Mouse (Mus musculus): ENCODE measurements around the gene Adamts14.
A peak's percentile ranks its signal among the peaks of the same experiment; 100 is the strongest.

The Adamts14 gene

DNA sequence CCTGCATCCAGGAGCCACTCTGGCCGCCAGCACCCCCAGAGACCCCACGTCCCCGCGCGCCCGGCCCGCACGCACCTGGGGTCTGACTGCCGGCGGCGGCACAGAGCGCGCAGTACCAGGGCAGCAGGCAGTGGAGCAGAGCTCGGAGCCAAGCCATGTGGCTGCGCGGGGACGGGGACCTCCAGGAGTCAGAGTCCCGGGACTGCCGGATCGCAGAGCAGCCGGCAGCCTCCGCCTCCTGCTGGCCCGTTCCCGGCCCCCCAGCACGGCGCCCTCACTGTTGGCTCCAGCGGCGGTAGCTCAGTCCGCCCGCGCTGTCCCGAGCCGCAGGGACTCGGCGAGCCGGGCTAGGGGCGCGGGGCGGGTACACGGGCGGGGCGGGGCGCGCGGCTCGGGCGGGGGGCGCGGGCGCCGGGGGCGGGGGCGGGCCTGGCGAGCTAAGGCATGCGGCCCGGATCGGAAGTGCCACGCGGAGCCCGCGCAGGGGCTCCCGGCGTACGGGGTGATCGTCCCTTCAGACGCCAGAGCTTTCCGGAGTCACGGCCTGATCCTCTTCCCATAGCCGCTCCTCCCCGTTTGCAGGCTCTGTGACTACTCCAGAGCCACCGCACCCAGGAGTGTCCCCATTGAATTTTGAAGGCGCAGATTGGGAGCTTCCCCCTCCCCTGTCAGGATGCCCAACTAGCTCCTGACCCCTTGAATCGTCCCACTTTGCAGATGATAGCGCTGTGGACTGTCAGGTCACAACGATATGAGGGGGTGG is at the start of gene Adamts14:
Gene Adamts14, minus strand, starts transcription at position 358 of the 763 bp plus-strand sequence.
- DNase-seq (ENCODE audit: low spot score) = no peak

DNA sequence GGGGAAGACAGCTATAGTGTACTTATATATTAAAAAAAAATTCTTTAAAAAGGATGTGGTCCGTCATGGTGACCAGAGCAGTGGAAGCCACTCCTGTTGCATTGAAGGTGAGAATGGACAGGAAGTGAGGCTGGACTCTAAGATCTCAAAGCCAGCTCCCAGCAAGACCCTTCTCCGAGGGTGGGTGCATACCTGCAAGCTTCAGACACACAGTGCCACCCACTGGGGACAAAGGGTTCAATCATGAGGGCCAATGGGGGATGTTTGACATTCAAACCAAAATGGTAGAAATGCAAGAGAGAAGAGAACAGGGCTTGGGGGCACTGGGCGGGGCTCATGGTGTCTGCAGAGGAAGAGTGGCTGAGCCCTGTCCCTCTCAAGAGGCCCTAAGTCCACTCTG is 45.3 kb upstream of the Adamts14 start:
- no peak for DNase-seq (ENCODE audit: low spot score)

DNA sequence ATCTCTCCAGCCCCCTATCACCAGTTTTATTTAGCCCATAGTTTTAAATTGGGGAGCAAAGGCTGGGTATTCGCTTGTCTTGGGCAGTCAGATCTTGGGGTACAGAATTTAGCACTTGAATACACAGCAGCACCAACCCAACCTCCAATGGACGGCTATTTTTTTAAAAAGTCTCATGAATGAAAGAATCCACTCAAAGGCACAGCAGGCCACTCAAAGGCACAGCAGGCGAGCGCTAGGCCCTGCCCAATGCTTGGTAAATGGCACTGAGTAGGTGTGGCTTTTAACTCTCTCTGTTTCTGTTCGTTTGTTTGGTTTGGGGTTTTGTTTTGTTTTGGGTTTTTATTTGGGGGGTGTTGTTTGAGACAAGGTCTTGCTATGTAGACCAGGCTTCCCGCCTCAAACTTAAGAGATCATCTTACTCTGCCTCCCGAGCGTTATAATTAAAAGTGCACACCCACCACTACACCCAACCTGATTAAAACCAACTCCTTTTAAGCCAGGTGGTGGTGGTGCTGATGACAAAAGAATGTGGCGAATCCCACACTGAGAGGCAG is 42.2 kb upstream of the Adamts14 start:
- DNase-seq (ENCODE audit: low spot score) = no peak

DNA sequence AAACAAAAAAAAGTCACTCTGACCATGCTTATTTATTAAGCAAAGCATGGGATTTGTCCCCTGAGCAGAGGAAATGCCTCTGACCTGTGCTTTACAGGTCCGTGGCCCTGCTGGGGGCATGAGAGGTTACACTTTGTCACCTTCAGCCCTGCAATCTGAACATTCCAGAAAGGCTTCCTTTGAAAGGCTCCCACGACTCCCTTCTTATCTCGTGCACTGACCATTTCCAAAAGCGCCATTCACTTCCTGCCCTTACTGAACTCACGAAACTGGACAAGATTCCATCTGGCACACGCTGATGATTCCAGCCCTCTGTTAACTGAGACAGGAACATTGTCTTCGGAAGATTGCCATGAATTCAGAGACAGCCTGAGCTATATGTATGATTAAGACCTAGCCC is 40.5 kb upstream of the Adamts14 start:
- no peak for DNase-seq (ENCODE audit: low spot score)

DNA sequence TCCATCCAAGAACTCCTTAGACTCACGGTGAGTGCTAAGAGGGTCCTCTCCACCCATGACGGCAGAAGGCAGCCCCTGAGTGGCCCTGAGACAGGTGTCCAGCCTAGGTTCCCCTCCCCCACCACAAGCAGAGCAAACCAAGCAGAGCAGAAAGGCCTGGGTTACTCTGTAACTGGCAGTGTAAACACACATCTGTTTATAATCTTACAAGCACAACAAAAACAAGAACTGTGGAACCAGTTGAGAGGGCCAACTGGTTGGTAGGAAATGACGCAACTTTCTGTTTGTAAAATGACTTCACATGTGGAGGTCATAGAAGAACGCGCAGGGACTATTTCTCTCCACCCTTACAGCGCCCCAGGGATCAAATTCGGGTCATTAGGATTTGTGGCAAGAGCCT is 39.5 kb upstream of the Adamts14 start:
- DNase-seq (ENCODE audit: low spot score) = no peak

DNA sequence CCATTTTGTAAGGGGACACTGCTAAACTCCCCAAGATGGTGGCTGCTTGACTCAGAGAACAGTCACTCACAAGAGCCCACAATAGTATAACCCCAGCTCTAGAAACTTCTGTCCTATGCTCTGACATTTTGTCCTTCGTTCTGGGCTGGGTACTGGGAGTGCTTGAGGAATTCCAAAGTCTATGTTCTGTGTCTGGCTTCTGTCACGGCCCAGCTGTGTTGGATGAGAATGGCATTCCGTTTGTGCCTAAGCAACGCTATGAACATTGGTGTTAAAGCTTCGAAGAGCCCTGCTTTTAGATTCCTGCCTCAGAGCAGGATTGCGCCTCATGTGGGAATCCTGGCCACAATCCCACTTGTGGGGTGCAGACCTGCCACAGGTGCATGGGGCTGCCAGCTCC is 38.9 kb upstream of the Adamts14 start:
- DNase-seq (ENCODE audit: low spot score) = no peak

DNA sequence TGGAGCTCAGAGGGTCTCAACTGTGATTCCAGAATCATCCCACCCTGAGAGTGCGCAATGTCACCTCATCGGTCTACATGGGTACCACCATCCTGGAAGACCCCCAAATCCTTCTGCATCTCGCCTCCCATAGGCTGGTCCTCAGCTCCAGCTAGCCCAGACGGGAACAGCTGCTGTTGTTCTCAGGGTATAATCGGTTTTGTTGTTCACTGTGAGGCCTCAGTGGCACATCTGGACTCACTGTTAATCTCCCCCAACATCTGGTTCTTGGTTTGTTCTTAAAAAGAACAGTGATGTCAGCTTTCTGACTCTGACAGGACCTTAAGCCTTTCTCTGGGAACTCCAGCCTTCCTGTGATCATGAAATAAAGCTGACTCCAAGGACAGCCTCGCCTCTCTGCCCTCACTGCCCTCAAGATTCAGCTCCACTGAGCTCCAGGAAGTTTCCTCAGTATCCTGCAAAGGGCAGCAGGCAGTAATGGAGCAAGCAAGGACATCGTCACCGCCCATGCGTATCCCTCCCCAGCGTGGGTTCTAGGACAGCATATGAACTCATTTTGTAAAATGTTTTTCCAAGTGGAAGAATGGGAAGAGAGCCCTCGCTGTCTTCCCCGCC is 35.6 kb upstream of the Adamts14 start:
- DNase-seq (ENCODE audit: low spot score) = no peak

DNA sequence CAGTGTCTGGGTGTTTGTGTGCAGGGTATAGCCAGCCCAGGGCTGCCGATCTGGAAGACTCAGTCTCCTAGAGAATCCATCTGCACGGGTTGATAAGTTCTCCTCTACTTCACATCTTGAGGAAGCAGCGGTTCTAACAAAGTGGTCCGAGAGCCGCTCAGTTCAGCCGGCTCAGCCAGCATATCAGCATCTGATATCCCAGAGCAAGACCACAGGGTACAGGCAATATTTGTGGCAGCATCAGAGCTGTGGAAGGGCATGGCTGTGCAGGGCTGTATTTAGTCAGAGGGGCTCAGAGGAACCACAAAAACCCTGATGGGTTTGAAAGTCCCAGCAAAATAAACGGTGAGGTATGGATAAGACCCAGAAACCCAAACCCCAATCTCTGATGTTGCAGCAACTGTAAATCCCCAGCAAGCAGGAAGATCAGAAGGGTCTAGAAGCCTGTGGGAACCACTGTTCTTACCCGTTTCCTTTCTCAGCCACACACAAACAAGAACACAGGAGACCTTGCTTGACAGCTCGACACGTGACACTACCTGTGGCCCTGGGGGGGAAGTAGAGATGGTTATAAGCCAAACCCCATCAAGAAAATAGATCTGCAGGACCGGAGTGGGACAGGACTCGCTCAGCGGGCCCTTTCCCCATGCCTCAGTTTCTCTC is 32.8 kb upstream of the Adamts14 start:
- DNase-seq (ENCODE audit: low spot score) = no peak

DNA sequence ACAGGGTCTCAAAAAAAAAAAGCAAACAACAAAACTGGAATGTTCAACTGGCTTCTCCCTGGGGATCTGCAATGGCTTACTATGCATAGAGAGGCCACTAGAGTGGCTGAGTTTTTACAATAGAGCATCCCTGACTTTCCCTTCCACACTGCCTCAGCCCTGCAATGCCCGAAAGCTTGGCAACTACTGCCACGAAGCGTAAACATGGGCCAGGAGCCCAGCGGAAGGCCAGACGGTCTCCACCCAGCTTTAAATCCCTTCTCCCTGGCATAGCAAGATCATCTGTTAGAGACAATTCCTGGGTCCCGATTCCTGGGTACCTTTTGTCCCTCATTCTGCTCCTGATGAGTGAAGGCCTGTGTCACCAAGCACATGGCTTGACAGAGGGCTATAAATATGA is 30.8 kb upstream of the Adamts14 start:
- DNase-seq (ENCODE audit: low spot score) = no peak

DNA sequence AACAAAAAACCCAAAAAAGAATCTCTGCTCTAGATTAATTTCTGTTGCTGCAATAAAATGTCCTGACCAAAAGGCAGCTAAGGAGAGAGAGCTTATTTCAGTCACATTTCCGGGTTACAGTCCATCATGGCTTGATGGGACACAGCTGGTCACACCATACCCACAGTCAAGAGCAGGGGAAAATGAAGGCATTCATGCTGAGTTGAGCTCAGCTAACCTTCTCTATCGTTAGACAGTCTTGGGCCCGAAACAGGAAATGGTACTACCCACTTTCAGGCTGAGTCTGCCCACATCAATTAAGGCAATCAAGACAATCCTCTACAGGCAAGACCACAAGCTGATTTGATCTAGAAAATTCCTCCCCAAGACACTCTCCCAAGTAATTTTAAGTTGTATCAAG is 27.8 kb upstream of the Adamts14 start:
- DNase-seq (ENCODE audit: low spot score) = no peak

DNA sequence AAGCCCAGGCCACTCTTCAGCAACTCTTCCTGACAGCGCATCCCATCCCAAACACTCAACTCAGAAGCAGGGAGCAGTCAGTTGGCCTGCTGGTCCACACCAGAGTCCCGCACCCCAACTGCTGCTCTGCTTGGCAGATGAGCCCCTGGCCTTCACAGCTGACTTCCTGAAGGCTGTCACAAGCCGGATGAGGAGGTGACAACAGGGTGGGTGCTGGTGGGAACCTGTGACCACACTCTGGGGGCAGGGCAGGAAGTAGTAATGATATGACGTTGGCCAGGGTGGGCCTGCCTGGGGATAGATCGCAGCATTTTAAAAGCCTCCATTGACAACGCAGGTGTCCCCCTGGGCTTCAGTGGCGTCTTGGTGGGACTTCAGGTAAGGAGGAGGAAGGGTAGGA is 24.2 kb upstream of the Adamts14 start, which contains the start of gene Prf1:
Gene Prf1, plus strand, starts transcription at position 357 of the 400 bp plus-strand sequence.
- no peak for DNase-seq (ENCODE audit: low spot score)

DNA sequence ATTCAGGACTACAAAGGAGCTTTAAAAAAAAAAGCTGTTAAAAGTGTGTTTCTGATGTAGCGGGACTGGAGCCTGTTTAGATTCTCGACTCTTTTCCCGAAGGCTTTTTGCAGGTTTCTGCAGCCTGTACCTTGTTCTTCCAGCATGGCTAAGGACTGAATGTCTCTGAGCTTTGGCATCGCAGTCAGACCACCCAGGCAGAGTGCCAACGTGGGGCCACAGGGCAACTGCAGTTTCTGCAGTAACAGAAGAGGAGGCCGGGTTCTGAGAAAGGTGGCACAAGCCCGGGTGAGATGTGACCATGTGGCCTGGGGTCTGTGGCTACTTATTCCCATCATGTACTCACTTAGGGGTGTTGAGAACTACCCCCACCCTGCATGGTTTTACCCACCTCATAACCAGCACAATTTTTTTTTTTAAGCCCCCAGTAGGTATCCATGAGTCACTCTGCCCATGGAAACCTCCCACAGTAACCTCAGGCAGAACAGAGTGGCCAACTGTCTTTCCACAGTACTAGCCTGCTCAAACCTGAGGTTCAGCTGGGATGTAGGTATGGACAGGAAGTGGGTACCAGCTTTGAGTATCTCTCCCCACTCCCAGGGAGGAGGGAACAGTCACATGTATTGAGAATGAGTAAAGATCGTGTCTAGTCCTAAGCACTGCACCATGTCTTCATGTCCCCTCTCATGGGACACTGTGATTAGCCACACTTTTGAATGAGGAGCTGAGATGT is 23.6 kb upstream of the Adamts14 start:
- DNase-seq (ENCODE audit: low spot score) = no peak

DNA sequence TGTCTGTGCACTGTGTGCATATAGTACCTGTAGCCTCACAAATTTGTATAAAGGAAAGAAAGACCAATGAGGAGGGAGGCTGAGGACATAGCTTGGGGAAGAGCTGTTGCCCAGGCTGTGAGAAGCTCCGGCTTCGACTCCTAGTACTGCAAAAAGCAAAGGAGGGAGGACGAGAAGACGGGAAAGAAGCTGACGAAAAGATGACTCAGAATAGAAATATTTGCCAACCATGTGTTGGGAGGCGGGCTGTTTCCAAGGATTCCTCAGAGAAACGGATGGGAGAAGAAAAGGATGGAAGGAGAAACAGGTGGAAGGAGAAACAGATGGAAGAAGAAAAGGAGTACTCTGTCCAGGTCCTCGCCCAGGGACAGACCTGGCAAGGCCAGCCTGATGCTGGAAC is 21.0 kb upstream of the Adamts14 start:
- no peak for DNase-seq (ENCODE audit: low spot score)

DNA sequence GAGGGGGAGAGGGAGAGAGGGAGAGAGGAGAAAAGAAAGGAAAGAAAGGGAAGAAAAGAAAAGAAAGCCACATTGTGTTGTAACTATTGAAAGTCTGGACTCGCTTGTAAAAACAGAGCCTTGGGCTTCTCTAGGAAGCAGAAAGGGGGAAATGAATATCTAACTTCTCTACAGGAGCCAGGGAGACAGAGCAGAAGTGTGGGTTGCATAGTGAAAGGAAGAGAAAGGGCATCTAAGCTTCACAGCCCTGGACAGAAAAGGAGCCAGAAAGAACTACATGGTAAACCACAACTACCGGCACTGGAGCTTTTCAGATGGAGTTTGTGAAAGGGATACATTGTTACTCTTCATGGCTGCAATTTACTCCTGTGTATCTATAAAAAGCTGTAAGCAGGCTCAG is 17.2 kb upstream of the Adamts14 start:
- no peak for DNase-seq (ENCODE audit: low spot score)

DNA sequence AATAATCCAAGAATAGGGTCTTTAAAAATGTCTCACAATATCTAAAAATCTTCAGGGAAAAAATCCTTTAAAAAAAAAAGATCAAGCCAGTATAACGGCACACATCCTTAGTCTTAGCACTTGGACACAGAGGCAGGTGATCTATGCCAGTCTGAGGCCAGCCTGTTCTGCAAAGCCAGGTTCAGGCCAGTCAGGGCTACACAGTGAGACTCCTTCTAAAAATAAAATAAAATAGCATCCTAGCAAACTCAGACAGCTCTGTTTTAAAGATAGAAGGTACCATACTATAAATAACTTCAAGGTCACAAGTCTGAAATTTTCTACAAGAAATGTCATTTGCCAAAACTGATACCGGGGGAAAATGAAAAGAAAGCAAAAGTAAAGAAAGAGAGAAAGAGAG is 16.8 kb upstream of the Adamts14 start:
- DNase-seq (ENCODE audit: low spot score) = no peak

DNA sequence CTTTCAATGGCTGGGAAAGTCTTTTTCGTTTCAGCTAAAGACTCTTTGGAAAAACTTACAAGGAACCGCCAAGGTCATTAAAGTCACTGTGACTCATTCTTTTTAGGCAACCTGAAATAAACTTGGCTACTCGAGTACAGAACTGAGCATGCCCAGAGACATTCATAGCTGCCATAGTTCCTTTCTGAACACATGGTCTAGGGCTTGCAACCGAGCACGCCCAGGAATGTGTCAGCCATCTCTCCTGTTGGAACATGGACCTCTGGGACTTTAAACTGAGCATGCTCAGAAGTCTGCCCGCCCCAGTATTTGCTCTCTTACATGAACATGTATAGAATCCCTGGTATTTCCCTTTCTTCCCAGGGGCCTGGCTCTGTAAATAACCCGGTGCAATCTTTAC is 13.0 kb upstream of the Adamts14 start:
- DNase-seq (ENCODE audit: low spot score) = no peak

DNA sequence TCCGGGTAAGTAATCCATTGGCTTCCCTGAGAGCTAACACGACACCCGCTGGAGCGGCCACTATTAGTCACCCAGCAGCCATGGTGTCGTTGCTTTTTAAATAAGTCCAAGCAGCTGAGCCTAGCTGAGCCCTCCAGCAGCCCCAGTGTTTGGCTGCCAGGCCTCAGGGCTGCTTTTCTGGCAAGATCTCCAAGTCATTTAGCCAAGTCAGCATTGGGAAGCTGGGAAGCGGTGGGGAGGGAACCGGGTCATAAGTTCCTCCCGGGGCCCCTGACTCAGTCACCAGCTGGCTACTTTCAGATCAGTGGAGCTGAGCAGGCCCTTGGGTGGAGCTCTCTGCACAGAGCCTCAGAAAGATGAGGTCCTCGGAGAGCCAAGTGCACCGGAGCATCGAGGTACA is 12.0 kb upstream of the Adamts14 start:
- DNase-seq (ENCODE audit: low spot score) = no peak

DNA sequence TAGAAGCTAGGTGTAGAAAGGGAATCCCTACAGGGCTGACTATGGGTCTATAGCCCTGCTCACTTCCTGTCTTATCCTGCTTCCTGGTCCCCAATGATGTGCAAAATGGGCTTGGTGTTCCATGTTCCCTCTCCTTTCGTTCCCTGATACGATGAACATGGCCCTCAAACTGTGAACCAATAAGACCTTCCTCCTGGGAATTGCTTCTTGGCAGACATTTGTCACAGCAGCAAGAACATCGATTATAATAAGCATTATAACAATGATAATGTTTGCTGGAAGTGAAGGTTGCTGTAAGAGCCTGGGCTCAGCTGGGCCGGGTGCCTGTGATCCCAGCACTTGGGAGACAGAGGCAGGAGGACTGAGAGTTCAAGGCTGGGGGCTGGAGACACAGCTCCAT is 11.1 kb upstream of the Adamts14 start:
- no peak for DNase-seq (ENCODE audit: low spot score)

DNA sequence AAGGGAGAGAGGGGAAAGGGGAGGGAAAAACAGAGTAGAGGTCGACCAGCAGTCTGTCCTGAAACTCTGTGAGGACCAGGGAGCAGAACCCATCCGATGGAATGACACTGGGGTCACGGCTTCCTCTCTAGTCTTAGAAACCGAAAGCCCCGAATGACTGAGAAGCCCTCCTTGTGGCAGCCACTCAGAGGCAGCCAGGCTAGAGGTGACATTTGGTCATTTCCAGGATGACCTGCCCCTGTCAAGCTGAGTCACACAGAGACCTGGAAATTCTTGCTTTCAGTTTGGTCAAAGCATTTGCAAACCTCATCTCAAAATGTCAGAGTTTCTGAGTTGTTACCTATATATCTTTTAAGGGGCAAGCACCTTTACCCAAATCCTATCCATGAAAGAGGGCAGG is 7.9 kb upstream of the Adamts14 start:
- DNase-seq (ENCODE audit: low spot score) = no peak

DNA sequence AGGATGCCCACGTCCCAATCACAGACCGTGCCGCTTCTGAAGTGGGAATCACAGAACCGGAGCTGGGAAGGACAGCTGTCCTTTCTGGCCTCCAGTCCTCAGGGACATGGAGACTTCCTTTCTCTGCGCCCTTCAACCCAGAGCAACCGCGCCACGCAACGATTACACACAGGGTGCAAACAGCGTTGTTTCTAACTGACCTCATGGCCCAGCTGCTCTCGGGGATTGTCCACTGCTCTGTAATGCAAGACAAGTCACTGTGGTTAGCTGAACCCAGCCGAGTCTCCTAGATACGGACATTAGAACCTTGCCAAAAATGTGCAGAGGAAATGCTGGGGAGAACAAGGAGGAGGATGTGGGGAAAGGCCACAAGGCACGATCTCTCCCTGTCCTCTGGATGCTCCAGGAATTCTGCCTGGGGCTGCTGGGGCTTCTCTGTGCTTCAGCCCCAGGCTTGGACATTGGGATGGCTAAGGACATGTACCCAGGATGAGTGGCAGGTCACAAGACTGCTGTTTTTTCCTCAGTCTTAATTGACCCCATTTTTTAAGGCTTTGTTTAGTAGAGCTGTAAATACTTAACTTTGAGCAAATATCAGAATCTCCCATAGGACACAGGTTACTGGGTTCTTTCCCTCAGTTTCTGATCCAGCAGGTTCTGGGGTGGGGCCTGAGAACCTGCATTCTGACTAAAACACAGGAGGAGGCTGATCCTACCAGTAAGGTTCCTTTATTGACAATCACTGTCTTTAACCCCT is 4.9 kb upstream of the Adamts14 start:
- no peak for DNase-seq (ENCODE audit: low spot score)

DNA sequence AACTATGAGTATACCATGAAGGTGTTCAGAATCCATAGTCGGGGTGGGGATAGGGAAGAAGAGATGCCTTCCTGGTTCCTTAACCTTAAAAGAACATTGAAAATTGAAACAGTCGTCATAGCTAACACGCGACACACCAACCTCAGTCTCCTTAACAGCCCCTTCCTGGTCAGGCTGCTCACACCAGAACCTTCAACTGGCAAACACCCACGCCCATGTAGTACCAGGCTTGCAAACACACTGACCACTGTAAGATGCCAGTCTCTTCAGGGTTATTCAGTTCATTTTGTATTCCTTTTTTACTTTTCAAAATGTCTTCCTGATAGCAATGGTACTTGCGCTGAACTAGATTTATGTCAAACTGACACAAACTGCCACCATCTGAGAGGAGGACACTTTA is 3.8 kb upstream of the Adamts14 start:
- no peak for DNase-seq (ENCODE audit: low spot score)

DNA sequence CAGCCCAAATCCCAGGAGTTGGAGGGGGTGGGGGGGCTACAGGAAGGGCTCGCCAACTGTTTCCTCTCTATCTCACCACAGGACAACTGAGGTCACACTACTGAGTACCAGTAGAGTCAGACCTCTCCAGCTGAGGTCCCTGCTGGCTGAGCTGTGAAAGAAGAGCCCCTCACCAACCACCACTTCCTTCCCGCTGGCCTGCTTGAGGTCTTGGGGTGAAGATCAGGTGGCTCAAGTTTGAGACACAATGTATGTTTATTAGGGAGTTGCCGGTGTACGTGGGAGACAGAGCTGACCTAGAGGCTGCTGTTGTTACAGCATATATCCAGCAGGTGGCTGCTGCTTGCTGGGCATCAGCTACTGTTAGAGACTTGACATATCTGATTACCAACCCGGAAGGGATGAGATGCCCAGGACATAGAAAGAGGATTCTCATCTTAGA is 2.5 kb upstream of the Adamts14 start:
- peak; percentile 20 for DNase-seq (ENCODE audit: low spot score)
